Mouse (Mus musculus) kidney, adult 10 weeks (tissue): ENCODE measurements around the gene Babam2. TPM values are rescaled to one million over a fixed set of nuclear protein-coding genes. Genes with fewer than 3 reads are reported as not detected.

Experiments
- polyA plus RNA-seq: library from polyadenylated mRNA; stranded (reverse); fragments of 350-450 nt; fragmentation: Illumina TruSeq; extraction: RNeasy Lipid Tissue Mini Kit (QIAGEN cat#74804); gene quantifications from one replicate; pipeline ENCODE4 v1.2.3, GENCODE M21; 2014; ENCODE audit warnings: low read depth, low replicate concordance

Babam2 gene
- 70.3 TPM for polyA plus RNA-seq

DNA sequence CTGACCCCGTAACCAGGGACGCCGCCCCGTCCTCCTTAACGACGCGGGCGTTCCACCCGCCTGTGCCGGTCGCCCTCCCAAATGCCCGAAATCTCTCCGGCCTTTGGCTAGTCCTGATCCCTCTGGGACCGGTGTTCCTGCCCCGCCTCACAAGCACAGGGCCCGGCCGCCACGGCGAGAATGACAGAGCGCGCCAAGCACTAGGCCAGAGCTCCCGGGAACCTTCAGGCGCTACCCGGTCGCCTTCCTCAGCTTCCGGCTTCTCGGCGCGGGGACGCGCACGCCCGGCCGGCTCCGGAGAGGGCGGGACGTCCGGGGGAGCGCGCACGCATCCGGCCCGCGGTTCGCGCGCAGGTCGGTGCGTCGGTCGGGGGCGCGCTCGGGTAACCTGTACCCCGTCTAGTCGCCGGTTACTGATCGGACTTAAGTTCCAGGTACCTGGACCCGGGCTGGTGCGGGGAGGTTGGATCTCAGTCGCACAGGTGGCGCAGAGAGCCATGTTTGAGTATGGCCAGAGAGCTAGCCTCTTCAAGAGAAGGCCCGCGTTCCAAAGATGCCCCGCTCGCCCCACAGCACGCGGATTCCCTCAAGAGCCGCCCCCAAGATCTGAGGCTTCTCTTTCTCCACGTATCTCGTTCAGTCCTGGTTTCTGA is at the start of gene Babam2:
Gene Babam2, plus strand, starts transcription at position 41 of the 653 bp plus-strand sequence.

DNA sequence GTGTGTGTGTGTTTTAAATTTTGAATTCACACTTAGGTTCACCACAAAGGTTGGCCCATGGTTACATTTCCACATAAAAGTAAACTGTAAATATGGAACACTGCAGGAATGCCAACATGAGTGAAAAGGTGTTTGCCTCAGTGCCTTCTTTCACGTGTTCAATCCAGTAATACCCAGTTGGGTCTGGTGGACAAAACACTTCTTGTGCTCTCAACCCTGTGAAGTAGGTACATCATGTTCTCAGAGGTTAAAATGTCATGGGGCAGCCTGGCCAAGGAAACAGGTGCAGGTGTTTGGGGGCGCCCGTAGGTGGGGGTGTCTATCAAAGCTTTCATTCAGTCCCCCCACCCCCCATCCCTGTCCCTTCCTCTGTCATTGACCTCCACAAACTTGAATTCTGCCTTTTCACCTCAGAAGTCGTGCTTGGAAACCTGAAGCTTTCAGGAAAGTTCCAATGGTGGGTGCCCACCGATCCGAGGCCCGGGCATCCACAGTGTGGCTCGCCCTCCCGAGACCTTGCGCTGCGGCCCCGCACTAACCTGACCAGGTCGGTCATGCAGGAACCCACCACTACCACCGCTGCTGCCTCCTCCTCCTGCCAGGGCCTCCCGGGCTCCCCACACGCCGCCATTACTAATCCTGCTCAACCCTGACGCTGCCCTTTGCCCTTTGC is 377 bp upstream of the Babam2 start, which contains the start of gene Rbks:
Gene Rbks, minus strand, starts transcription at position 657 of the 673 bp plus-strand sequence.

Other genes starting within 250 kb of the Babam2 start
- 20.2 TPM for gene Zfp512, start 245.3 kb upstream of the Babam2 start, polyA plus RNA-seq
- not detected for gene 4930548H24Rik, start 211.9 kb upstream of the Babam2 start, polyA plus RNA-seq
- gene Gpn1, start 202.9 kb upstream of the Babam2 start, polyA plus RNA-seq, result 26.4 TPM
- 48.0 TPM for gene Slc4a1ap, start 170.7 kb upstream of the Babam2 start, polyA plus RNA-seq
- gene Supt7l, start 169.9 kb upstream of the Babam2 start, polyA plus RNA-seq, result 15.8 TPM
- 76.9 TPM for gene Mrpl33, start 100.7 kb upstream of the Babam2 start, polyA plus RNA-seq
- 11.9 TPM for gene Rbks, start 57 bp upstream of the Babam2 start, polyA plus RNA-seq